Mouse (Mus musculus) megakaryocyte, embryonic 14.5 days (primary cell): ENCODE measurements around the gene Stk32c.

ENCODE experiments used
- FLI1 ChIP-seq: IDR thresholded peaks from 2 replicates; pipeline ENCODE4 v1.6.1; 2012; ENCODE audit warnings: low read length, inconsistent platforms, mixed read lengths
- GATA1 ChIP-seq: IDR thresholded peaks from 3 replicates; pipeline ENCODE4 v1.6.1; 2012; ENCODE audit warnings: mixed read lengths, low read length, inconsistent platforms, borderline replicate concordance

GRCm38 (mm10) chr7:139254626-139255025 lies 41.5 kb upstream of the Stk32c start:
- TF ChIP-seq GATA1 (no peak), FLI1 (no peak)
